Mouse (Mus musculus): Measurements from ENCODE around the gene Mrps21.

DNA sequence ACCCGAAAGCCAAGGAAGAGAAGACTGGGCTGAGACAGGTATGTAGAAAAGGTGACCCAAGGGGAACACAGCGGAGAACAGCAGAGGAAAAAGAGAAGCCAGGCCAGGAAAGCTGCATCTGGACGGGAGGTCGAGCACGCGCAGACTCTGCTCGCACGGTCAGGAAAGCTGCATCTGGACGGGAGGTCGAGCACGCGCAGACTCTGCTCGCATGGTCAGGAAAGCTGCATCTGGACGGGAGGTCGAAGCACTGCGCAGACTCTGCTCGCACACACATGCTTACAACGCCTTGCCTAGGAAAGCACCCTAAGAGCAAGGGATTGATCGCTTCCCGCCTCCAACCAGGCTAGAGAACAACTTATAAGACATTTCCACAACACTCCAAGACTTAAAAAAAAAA is 5.7 kb downstream of the Mrps21 start:
- TF ChIP-seq POLR2A (IDR thresholded peaks at IDR 0.05; ENCODE audit: borderline replicate concordance, control insufficient read depth, low read depth, low read length) (no peak), CTCF (IDR thresholded peaks at IDR 0.05; ENCODE audit: control insufficient read depth, insufficient read depth, low read length) (no peak)

Measured in bone marrow, adult 2 months (tissue).